Mouse (Mus musculus) myocyte (in vitro differentiated cells): ENCODE measurements around the gene Hist1h2ab. TPM values are rescaled to one million over a fixed set of nuclear protein-coding genes. Genes with fewer than 3 reads are reported as not detected.
A peak's percentile ranks its signal among the peaks of the same experiment; 100 is the strongest.
"Not testable (repeated sequence)": the region's sequence is repeated elsewhere in the genome, so short reads cannot be mapped to it uniquely, and the experiment has no call there.

Experiments used
- H3K27me3 ChIP-seq: one replicate; pipeline ENCODE4 v1.6.1; 2011; ENCODE audit not compliant: control insufficient read depth, insufficient read depth, insufficient read length
- H3K36me3 ChIP-seq: one replicate; pipeline ENCODE4 v1.6.1; 2011; ENCODE audit not compliant: control insufficient read depth, insufficient read depth
- H3K4me2 ChIP-seq: one replicate; pipeline ENCODE4 v1.6.1; 2011; ENCODE audit warnings: low read depth, control low read depth
- H3K4me3 ChIP-seq: one replicate; pipeline ENCODE4 v1.5.1; 2011; ENCODE audit warnings: mild to moderate bottlenecking, control low read depth, moderate library complexity
- H3K79me2 ChIP-seq: one replicate; pipeline ENCODE4 v1.6.1; 2011; ENCODE audit not compliant: control insufficient read depth, insufficient read depth
- H3ac ChIP-seq: one replicate; pipeline ENCODE4 v1.6.1; 2011; ENCODE audit not compliant: control insufficient read depth, insufficient read length
- CEBPB ChIP-seq: IDR thresholded peaks from 2 replicates; pipeline ENCODE4 v1.6.1; 2011; ENCODE audit warnings: mild to moderate bottlenecking, moderate library complexity; ENCODE audit not compliant: poor library complexity, insufficient read depth, severe bottlenecking
- E2F4 ChIP-seq: IDR thresholded peaks from one replicate; pipeline ENCODE4 v1.6.1; 2011; ENCODE audit warnings: mild to moderate bottlenecking, control low read depth, moderate library complexity; ENCODE audit not compliant: insufficient read depth
- MAX ChIP-seq: IDR thresholded peaks from one replicate; pipeline ENCODE4 v1.6.1; 2011; ENCODE audit warnings: low read depth, mild to moderate bottlenecking, control low read depth
- MYOD1 ChIP-seq, 3 experiments: IDR thresholded peaks; one replicate each; pipeline ENCODE4 v1.6.1; 2011; ENCODE audit warnings: control low read depth in 2 of 3, low read depth in 2 of 3, mild to moderate bottlenecking in 2 of 3, moderate library complexity in 1 of 3; ENCODE audit not compliant: insufficient read length in 2 of 3, control insufficient read depth in 1 of 3
- MYOG ChIP-seq, 3 experiments: IDR thresholded peaks; one replicate each; pipeline ENCODE4 v1.6.1; 2011; ENCODE audit warnings: control low read depth in 2 of 3, low read depth in 2 of 3, mild to moderate bottlenecking in 2 of 3; ENCODE audit not compliant: insufficient read length in 2 of 3, control insufficient read depth in 1 of 3, insufficient read depth in 1 of 3
- POLR2A ChIP-seq: IDR thresholded peaks from one replicate; pipeline ENCODE4 v1.6.1; 2011; ENCODE audit warnings: low read depth, mild to moderate bottlenecking, control low read depth, moderate library complexity; ENCODE audit not compliant: insufficient read length
- POLR2AphosphoS2 ChIP-seq: IDR thresholded peaks from one replicate; pipeline ENCODE4 v1.6.1; 2011; ENCODE audit warnings: low read depth, control low read depth; ENCODE audit not compliant: insufficient read length
- REST ChIP-seq: IDR thresholded peaks from one replicate; pipeline ENCODE4 v1.6.1; 2011; ENCODE audit warnings: mild to moderate bottlenecking, control low read depth, moderate library complexity; ENCODE audit not compliant: insufficient read depth, insufficient read length
- SRF ChIP-seq: IDR thresholded peaks from one replicate; pipeline ENCODE4 v1.6.1; 2011; ENCODE audit warnings: low read depth; ENCODE audit not compliant: control insufficient read depth, insufficient read length
- TCF12 ChIP-seq: IDR thresholded peaks from one replicate; pipeline ENCODE4 v1.6.1; 2011; ENCODE audit warnings: mild to moderate bottlenecking, control low read depth; ENCODE audit not compliant: poor library complexity, insufficient read depth, severe bottlenecking
- TCF3 ChIP-seq: IDR thresholded peaks from one replicate; pipeline ENCODE4 v1.6.1; 2011; ENCODE audit warnings: low read depth, control low read depth; ENCODE audit not compliant: insufficient read length
- USF1 ChIP-seq: IDR thresholded peaks from one replicate; pipeline ENCODE4 v1.6.1; 2011; ENCODE audit warnings: low read depth, mild to moderate bottlenecking, control low read depth, moderate library complexity
- polyA plus RNA-seq: library from polyadenylated mRNA; unstranded; fragments of >200 nt; fragmentation: generic; extraction: Trizol; gene quantifications from one replicate; pipeline ENCODE4 v1.2.1, GENCODE M21; 2012; ENCODE audit warnings: missing spikeins

The Hist1h2ab gene
- polyA plus RNA-seq, 1 experiment, result 2.1 TPM

DNA sequence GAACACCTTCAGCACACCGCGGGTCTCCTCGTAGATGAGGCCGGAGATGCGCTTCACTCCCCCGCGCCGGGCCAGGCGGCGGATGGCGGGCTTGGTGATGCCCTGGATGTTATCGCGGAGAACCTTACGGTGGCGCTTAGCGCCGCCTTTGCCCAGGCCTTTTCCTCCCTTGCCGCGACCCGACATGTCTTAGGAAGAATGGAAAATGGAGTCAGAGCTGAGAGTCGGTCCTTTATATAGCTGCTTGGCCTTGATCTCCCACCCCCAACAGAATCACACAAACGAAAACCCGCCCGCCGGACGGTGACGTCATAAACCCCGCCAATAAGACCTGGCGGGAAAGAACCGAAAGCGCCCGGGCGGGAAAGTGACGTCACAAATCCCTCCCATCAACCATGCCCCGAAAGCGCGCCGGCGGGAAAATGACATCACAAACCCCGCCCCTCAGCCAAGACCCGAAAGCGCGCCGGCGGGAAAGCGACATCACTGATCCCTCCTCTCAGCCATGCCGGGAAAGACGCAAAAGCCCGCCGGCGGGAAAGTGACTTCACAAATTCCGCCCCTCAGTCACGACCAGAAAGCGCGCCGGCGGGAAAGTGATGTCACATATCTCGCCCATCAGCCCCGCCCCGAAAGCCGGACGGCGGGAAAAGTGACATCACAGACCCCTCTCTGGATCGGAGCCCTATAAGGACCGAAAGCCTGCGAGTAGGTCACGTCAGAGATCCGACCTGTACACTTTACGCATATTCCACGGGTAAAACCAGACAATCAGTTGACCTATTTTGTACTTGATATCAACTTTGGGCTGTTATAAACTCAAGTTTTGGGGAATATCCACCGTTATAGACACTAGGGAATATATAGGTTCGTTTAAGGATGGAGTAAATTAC is 10.3 kb downstream of the Hist1h2ab start, which contains the start of gene Hist1h4a:
Gene Hist1h4a (minus strand): TSS at position 259 of the 893 bp plus-strand sequence.
- H3K27me3 ChIP-seq, result no peaks in the 10 kb centered on the region
- peak within 1 kb of the TSS; percentile 29 for H3K4me3 ChIP-seq
- TF ChIP-seq POLR2AphosphoS2 (peak; percentile 91), POLR2A (peak; percentile 77), E2F4 (peak; percentile 94), SRF (peak; percentile 46), CEBPB (no peak)

DNA sequence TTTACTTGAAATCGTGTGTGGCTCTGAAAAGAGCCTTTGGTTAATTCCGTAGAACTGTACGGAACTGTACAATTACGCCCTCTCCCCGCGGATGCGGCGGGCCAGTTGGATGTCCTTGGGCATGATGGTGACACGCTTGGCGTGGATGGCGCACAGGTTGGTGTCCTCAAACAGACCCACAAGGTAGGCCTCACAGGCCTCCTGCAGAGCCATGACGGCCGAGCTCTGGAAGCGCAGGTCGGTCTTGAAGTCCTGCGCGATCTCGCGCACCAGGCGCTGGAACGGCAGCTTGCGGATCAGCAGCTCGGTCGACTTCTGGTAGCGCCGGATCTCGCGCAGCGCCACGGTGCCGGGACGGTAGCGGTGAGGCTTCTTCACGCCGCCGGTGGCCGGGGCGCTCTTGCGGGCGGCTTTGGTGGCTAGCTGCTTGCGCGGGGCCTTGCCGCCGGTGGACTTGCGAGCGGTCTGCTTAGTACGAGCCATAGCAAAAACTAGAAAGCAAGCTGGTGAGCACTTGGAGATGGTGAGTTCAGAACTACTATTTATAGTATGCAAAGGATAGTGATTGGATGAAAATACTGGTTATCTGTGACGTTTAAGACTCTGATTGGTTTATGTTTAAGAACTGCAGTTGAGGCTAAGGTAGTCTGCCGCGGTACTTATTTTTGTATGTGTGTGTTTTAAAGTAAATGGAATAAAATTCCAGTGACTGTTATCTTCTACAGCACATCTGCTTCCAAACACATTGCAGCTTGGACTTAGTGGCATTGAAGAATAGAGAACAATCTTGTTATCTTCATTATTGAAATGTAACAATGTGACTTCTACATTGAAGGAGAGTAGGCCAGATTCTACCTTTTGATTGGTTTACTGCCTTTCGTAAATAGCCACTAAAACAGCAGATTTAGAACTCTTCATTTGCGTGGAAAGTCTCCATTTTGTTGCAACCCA is 11.2 kb downstream of the Hist1h2ab start, which contains the start of gene Hist1h3a:
Gene Hist1h3a (minus strand): TSS at position 516 of the 951 bp plus-strand sequence.
- H3K36me3 ChIP-seq, H3K79me2 ChIP-seq, H3K27me3 ChIP-seq, H3ac ChIP-seq: not testable (repeated sequence)
- Histone ChIP-seq H3K4me3 (peak within 1 kb of the TSS; percentile 29), H3K4me2 (peak within 1 kb of the TSS; percentile 100)
- TF ChIP-seq POLR2A (peak; percentile 87), POLR2AphosphoS2 (peak; percentile 91)

More for the DNA sequence above, 10.3 kb downstream of the Hist1h2ab start, which contains the start of gene Hist1h4a:
- H3K79me2 ChIP-seq, result no peaks in the 10 kb centered on the region
- H3K36me3 ChIP-seq, result no peaks in the 10 kb centered on the region
- no peak within 1 kb of the TSS for H3ac ChIP-seq
- peak within 1 kb of the TSS; percentile 96 for H3K4me2 ChIP-seq

DNA sequence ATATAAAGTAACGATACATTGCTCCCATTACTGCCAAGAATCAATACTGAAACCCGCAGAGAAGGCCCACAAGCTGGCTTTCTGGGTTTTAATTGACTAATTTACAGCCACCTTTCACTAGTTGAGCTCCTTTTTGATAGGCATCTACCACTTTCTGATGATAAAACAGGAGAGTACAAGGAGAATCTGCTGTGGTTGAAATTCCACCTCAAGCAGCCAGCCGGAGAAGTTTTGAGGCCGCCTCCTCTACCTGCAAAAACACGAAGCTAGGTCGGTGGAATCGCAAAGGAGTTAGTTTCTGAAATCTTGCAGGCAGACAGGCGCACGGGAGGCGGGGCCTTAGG is 12.3 kb downstream of the Hist1h2ab start:
- TF ChIP-seq TCF12 (no peak), USF1 (no peak), POLR2A (no peak), REST (no peak), TCF3 (no peak), E2F4 (no peak), MYOG (IDR thresholded peaks at IDR 0.05; ENCODE audit: control insufficient read depth in 1 of 3, insufficient read depth in 1 of 3, insufficient read length in 2 of 3, low read depth in 2 of 3) (no peak), POLR2AphosphoS2 (no peak), SRF (no peak), MAX (no peak), MYOD1 (IDR thresholded peaks at IDR 0.05; ENCODE audit: control insufficient read depth in 1 of 3, insufficient read length in 2 of 3, low read depth in 2 of 3) (no peak), CEBPB (no peak)
- Histone ChIP-seq H3K4me3 (peak overlapping the region; percentile 29), H3ac (no peak overlapping the region), H3K4me2 (peak overlapping the region; percentile 100), H3K79me2 (no peaks in the 10 kb centered on the region), H3K27me3 (no peaks in the 10 kb centered on the region), H3K36me3 (no peaks in the 10 kb centered on the region)

DNA sequence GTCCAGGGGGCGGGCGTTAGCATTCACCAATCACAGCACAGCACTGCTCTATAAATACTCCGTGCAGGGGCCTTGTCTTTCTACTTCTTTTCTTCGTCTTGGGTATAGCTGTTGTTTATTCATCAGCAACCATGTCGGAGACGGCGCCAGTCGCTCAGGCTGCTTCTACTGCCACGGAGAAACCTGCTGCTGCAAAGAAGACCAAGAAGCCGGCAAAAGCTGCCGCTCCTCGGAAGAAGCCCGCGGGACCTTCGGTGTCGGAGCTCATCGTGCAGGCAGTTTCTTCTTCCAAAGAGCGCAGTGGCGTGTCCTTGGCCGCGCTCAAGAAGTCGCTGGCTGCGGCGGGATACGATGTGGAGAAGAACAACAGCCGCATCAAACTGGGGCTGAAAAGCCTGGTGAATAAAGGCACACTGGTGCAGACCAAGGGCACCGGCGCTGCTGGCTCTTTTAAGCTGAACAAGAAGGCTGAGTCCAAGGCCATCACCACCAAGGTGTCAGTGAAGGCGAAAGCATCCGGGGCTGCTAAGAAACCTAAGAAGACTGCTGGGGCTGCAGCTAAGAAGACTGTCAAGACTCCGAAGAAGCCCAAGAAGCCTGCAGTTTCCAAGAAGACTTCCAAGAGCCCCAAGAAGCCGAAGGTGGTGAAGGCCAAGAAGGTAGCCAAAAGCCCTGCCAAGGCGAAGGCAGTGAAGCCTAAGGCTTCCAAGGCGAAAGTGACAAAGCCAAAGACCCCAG is 12.8 kb downstream of the Hist1h2ab start, which contains the start of gene Hist1h1a:
Gene Hist1h1a (plus strand): TSS at position 81 of the 738 bp plus-strand sequence.
- peak within 1 kb of the TSS; percentile 100 for H3K4me2 ChIP-seq
- peak within 1 kb of the TSS; percentile 29 for H3K4me3 ChIP-seq
- no peaks in the 10 kb centered on the region for H3K36me3 ChIP-seq
- no peaks in the 10 kb centered on the region for H3K79me2 ChIP-seq
- H3ac ChIP-seq, result no peak within 1 kb of the TSS
- TF ChIP-seq E2F4 (no peak), POLR2A (peak; percentile 75), CEBPB (no peak), POLR2AphosphoS2 (peak; percentile 87)
- no peaks in the 10 kb centered on the region for H3K27me3 ChIP-seq
